Mouse (Mus musculus): ENCODE data around the gene Mgat4b. TPM values are rescaled to one million over a fixed set of nuclear protein-coding genes. Genes with fewer than 3 reads are reported as not detected.

Gene Mgat4b
- polyA plus RNA-seq, 1 experiment from 2014 or later, result 57.9 TPM

DNA sequence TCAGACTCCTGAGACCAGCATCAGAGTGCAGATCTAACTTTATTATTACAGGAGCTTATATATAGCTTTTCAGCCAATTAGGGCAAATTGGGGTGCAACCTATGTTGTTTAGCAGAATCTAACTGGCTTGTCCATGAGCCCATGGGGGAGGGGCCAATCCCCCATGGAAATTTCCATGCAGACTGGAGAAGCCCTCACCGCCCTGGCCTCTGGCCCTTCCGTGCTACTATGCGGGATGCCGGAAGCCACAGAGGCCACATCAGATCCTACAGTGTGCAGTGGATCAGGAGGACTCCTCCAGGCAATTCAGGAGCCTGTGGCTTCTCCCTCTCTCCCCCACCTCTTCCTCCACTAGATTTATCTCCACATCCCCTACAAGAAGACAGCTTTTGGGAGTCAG, 7.1 kb downstream of the Mgat4b start:
- Histone ChIP-seq H3K4me3 (no peak overlapping the region), H3K4me2 (no peak overlapping the region), H3K36me3 (replicated peaks) (no peaks in the 10 kb centered on the region), H3K27me3 (replicated peaks) (no peaks in the 10 kb centered on the region), H3K27ac (no peak overlapping the region), H3K4me1 (peaks cover 24% of the 10 kb centered on the region), H3K9me3 (no peaks in the 10 kb centered on the region), H3K9ac (no peak overlapping the region)
- 65% methylated on average over 4 of the region's 4 CpGs for WGBS
- ATAC-seq (replicated peaks), result no peak

GRCm38 (mm10) chr11:50219833-50220232, 9.1 kb downstream of the Mgat4b start:
- Histone ChIP-seq H3K27me3 (replicated peaks) (no peaks in the 10 kb centered on the region), H3K27ac (no peak overlapping the region), H3K4me1 (peaks cover 29% of the 10 kb centered on the region), H3K4me2 (no peak overlapping the region), H3K36me3 (replicated peaks) (no peaks in the 10 kb centered on the region), H3K4me3 (no peak overlapping the region), H3K9ac (no peak overlapping the region), H3K9me3 (no peaks in the 10 kb centered on the region)
- ATAC-seq (replicated peaks), result no peak
- 53% methylated on average over 2 of the region's 2 CpGs for WGBS

DNA sequence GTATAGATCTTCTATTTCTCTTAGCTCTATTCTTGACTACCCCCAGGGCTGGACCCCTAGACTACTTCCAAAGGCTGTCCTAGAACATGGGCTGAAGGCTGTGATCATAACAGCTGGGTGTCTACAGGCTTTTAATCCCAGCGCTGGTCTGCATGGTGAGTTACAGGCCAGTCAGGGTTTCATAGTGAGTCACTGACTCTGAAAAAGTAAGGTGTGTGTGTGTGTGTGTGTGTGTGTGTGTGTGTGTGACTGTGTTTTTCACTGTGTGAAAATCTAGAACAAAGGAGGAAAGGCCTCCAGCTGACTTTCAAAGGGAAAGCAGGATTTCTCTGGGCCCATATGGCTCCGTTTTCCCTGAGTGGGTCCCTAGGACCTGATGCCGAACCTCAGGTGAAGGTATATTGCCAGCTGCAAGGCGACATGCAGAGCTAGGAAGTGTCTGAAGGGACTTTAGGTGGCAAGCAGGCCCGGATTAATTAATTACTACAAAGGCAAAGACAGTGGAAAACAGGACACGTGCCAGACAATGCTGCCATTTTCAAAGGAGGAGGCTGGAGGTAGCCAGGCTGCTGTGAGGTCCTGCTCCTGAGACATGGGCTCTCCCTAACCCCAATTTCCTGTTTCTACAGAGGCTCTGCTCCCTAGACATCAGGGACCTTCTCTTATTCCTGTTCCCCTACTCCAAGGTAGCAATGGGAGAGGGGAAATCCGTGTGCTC, 12.0 kb downstream of the Mgat4b start:
- 40% methylated on average over 7 of the region's 7 CpGs for WGBS
- H3K36me3 ChIP-seq (replicated peaks), result no peaks in the 10 kb centered on the region
- no peaks in the 10 kb centered on the region for H3K27me3 ChIP-seq (replicated peaks)
- ATAC-seq (replicated peaks), result no peak
- peak overlapping the region; percentile 88 for H3K4me2 ChIP-seq
- H3K4me1 ChIP-seq, result peaks cover 39% of the 10 kb centered on the region
- no peak overlapping the region for H3K4me3 ChIP-seq
- H3K9ac ChIP-seq, result no peak overlapping the region
- no peak overlapping the region for H3K27ac ChIP-seq
- H3K9me3 ChIP-seq, result no peaks in the 10 kb centered on the region

DNA sequence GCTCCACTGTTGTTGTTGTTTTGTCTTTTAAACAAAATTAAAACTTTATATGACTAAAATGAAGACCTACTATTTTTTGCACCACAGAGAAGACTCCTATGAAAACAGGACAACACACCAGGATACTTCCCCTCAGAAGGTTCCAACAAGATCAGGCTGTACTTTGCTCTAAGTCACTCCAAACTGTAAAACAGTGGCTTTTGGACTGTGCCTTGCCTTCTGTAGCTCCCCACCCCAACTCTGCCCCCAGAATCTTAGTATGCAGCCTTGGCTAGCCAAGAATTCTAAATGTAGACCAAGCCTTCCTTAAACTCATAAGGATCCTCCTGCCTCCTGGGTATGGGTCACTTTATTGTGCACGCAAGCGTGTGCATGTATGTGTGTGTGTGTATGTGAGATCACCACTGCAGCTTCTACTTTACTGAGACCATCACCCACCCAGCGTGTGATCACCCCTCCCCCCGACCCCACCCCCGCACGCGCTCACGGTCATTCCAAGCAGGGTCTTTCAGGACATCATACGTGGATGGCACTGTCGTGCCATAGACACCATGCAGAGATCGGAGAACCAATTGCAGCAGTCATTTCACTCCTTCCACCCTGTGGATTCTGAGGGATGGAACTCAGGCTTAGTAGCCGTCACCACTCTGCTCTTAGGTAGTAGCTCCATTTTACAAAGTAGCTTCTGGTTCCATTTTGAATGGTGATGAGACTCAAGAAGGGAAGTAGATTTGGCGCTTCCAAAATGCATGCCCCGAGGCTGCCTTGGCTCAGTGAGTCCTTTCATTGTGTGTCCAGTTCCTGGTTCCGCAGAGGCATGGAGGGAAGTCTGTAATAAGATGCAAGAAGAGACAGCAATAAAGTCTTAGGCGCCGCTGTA, 13.3 kb downstream of the Mgat4b start:
- H3K4me3 ChIP-seq, result peak overlapping the region; percentile 90
- H3K9me3 ChIP-seq, result no peaks in the 10 kb centered on the region
- 3% methylated on average over 17 of the region's 17 CpGs for WGBS
- peaks cover 48% of the 10 kb centered on the region for H3K4me1 ChIP-seq
- H3K4me2 ChIP-seq, result peak overlapping the region; percentile 88
- peak overlapping the region; percentile 97 for H3K9ac ChIP-seq
- H3K27me3 ChIP-seq (replicated peaks), result no peaks in the 10 kb centered on the region
- peak; percentile 25 for ATAC-seq (replicated peaks)
- no peaks in the 10 kb centered on the region for H3K36me3 ChIP-seq (replicated peaks)
- peak overlapping the region; percentile 95 for H3K27ac ChIP-seq

GRCm38 (mm10) chr11:50224671-50225530, 14.2 kb downstream of the Mgat4b start:
- H3K36me3 ChIP-seq (replicated peaks), result no peaks in the 10 kb centered on the region
- peaks cover 52% of the 10 kb centered on the region for H3K4me1 ChIP-seq
- peak overlapping the region; percentile 95 for H3K27ac ChIP-seq
- peak overlapping the region; percentile 97 for H3K9ac ChIP-seq
- H3K27me3 ChIP-seq (replicated peaks), result no peaks in the 10 kb centered on the region
- ATAC-seq (replicated peaks), result peak; percentile 82
- peak overlapping the region; percentile 88 for H3K4me2 ChIP-seq
- H3K9me3 ChIP-seq, result no peaks in the 10 kb centered on the region
- WGBS, result under 1% methylated on average over 58 of the region's 70 CpGs
- H3K4me3 ChIP-seq, result peak overlapping the region; percentile 90

GRCm38 (mm10) chr11:50225611-50226378, 15.1 kb downstream of the Mgat4b start:
- H3K36me3 ChIP-seq (replicated peaks), result no peaks in the 10 kb centered on the region
- 3% methylated on average over 34 of the region's 34 CpGs for WGBS
- H3K4me1 ChIP-seq, result peaks cover 55% of the 10 kb centered on the region

DNA sequence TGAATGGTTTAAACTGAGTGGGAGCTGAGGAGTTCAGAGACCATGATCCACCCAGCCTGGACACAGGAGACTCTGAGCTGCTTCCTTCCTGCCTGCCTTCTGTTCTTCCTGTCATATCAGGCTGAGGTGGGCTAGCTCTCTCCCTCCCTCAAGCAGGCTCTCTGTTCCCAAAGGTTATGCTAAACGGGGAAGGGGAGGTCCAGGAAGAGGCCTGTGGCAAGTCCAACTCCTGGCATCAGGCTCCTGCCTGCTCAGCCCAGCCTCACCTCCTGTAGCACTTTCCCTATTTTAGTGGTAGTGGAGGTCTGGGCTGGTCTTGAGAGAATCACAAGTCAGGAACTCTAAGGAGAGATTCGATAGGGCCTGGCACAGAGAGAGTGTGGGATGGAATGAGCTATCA, 15.7 kb downstream of the Mgat4b start:
- peak overlapping the region; percentile 90 for H3K4me3 ChIP-seq
- no peaks in the 10 kb centered on the region for H3K9me3 ChIP-seq
- H3K4me1 ChIP-seq, result peaks cover 57% of the 10 kb centered on the region
- H3K27me3 ChIP-seq (replicated peaks), result no peaks in the 10 kb centered on the region
- 37% methylated on average over 2 of the region's 2 CpGs for whole genome bisulfite sequencing
- H3K9ac ChIP-seq, result peak overlapping the region; percentile 97
- H3K27ac ChIP-seq, result peak overlapping the region; percentile 95
- no peak for ATAC-seq (replicated peaks)
- H3K4me2 ChIP-seq, result peak overlapping the region; percentile 88
- no peaks in the 10 kb centered on the region for H3K36me3 ChIP-seq (replicated peaks)

More at GRCm38 (mm10) chr11:50225611-50226378, 15.1 kb downstream of the Mgat4b start:
- Histone ChIP-seq H3K27me3 (replicated peaks) (no peaks in the 10 kb centered on the region), H3K9ac (peak overlapping the region; percentile 97), H3K4me2 (peak overlapping the region; percentile 88), H3K27ac (peak overlapping the region; percentile 95), H3K9me3 (no peaks in the 10 kb centered on the region), H3K4me3 (peak overlapping the region; percentile 90)
- ATAC-seq (replicated peaks), result peak; percentile 27

- Histone ChIP-seq H3K27me3 (replicated peaks) (no peaks in the 10 kb centered on the region), H3K4me2 (peak overlapping the region; percentile 88), H3K36me3 (replicated peaks) (peaks cover 2% of the 10 kb centered on the region; the same call in 1 of the 2 replicates), H3K27ac (no peak overlapping the region), H3K4me1 (peaks cover 57% of the 10 kb centered on the region), H3K4me3 (peak overlapping the region; percentile 90; the same call in 1 of the 2 replicates), H3K9ac (peak overlapping the region; percentile 6; the same call in 1 of the 2 replicates), H3K9me3 (no peaks in the 10 kb centered on the region)
- ATAC-seq (replicated peaks), result no peak
- WGBS, result 75% methylated on average over 3 of the region's 3 CpGs
These were observed 16.5 kb downstream of the Mgat4b start for GRCm38 (mm10) chr11:50227226-50227625.

GRCm38 (mm10) chr11:50227736-50228135, 17.0 kb downstream of the Mgat4b start:
- Histone ChIP-seq H3K27me3 (replicated peaks) (no peaks in the 10 kb centered on the region), H3K9me3 (no peaks in the 10 kb centered on the region), H3K9ac (no peak overlapping the region), H3K4me1 (peaks cover 52% of the 10 kb centered on the region), H3K36me3 (replicated peaks) (peaks cover 7% of the 10 kb centered on the region; the same call in 1 of the 2 replicates), H3K27ac (no peak overlapping the region), H3K4me3 (no peak overlapping the region), H3K4me2 (0 out of 2 replicates have a peak overlapping the region, but pooled peaks have one; percentile 88)
- no peak for ATAC-seq (replicated peaks)
- 92% methylated on average over 4 of the region's 4 CpGs for WGBS

GRCm38 (mm10) chr11:50228772-50229171, 18.1 kb downstream of the Mgat4b start:
- ATAC-seq (replicated peaks), result no peak
- H3K36me3 ChIP-seq (replicated peaks), result peaks cover 18% of the 10 kb centered on the region; the same call in 1 of the 2 replicates
- no peaks in the 10 kb centered on the region for H3K9me3 ChIP-seq
- H3K9ac ChIP-seq, result no peak overlapping the region
- H3K27ac ChIP-seq, result no peak overlapping the region
- no peak overlapping the region for H3K4me3 ChIP-seq
- no peak overlapping the region for H3K4me2 ChIP-seq
- WGBS, result 21% methylated on average over 3 of the region's 3 CpGs
- H3K27me3 ChIP-seq (replicated peaks), result no peaks in the 10 kb centered on the region
- H3K4me1 ChIP-seq, result peaks cover 42% of the 10 kb centered on the region

DNA sequence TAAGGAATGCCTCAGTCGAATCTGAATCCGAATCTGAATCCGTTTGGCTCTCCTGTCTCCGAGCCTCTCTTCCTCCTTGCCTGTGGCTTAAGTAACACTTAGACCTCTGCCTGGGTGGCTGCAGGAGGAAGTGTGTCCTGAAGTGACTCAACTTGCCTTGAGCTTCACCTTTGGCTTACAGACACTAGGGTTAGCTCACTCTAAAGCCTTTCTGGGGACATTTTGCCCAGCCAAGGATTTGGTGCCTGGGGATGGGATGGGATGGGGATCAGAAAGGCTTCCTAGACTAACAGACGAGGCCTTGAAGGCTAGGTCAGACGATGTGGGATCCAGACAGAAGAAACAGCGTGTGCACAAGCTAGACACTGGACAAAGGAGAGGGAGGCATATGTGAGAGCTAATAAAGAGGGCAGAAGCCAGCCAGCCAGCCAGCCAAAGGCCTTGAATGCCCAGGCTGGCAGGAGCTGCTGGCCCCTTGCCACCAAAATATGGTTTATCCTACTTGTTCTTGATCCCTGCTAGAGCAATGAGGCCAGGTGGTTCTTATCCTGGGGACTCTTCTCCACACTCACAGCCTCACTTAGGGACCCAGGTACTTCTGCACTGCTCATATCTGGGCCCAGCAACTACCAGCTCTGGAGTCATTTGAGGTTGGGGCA, 18.7 kb downstream of the Mgat4b start:
- Histone ChIP-seq H3K4me3 (no peak overlapping the region), H3K9me3 (no peaks in the 10 kb centered on the region), H3K4me2 (no peak overlapping the region), H3K36me3 (replicated peaks) (peaks cover 24% of the 10 kb centered on the region), H3K4me1 (peaks cover 40% of the 10 kb centered on the region), H3K9ac (no peak overlapping the region), H3K27ac (no peak overlapping the region), H3K27me3 (replicated peaks) (peaks cover 5% of the 10 kb centered on the region; the same call in 1 of the 2 replicates)
- ATAC-seq (replicated peaks), result no peak
- 51% methylated on average over 7 of the region's 7 CpGs for WGBS
